Mouse (Mus musculus) heart, adult 9 months (tissue): ENCODE data around the gene Mrpl19.
A peak's percentile ranks its signal among the peaks of the same experiment; 100 is the strongest.

ENCODE experiments used
- DNase-seq, 2 experiments: peaks; one replicate each; pipeline ENCODE4 v3.0.0; 2022; ENCODE audit warnings: low spot score in 2 of 2

Gene Mrpl19

GRCm38 (mm10) chr6:81965296-81966067 is at the start of gene Mrpl19:
TSS of gene Mrpl19 (minus strand) at chr6:81965958.
- peak; percentile 88 to 94 for DNase-seq

GRCm38 (mm10) chr6:82012392-82012791 is 46.6 kb upstream of the Mrpl19 start:
- no peak for DNase-seq

- DNase-seq = no peak
These were observed 24.5 kb upstream of the Mrpl19 start for GRCm38 (mm10) chr6:81990049-81990810.

- no peak for DNase-seq
These were observed 22.6 kb upstream of the Mrpl19 start for GRCm38 (mm10) chr6:81988341-81988740.

- no peak for DNase-seq
These were observed 21.8 kb upstream of the Mrpl19 start for GRCm38 (mm10) chr6:81987580-81987979.

GRCm38 (mm10) chr6:81987010-81987409 is 21.3 kb upstream of the Mrpl19 start:
- DNase-seq = peak; percentile 65 to 68

GRCm38 (mm10) chr6:81986599-81986998 is 20.8 kb upstream of the Mrpl19 start:
- no peak for DNase-seq

GRCm38 (mm10) chr6:81986171-81986570 is 20.4 kb upstream of the Mrpl19 start:
- DNase-seq = no peak

GRCm38 (mm10) chr6:81979286-81979685 is 13.5 kb upstream of the Mrpl19 start:
- DNase-seq = no peak

GRCm38 (mm10) chr6:81975971-81976621 is 10.3 kb upstream of the Mrpl19 start:
- peak in 1 of 2 experiments; percentile 54 for DNase-seq

GRCm38 (mm10) chr6:81972595-81972994 is 6.8 kb upstream of the Mrpl19 start:
- no peak for DNase-seq

- no peak for DNase-seq
These were observed 5.4 kb upstream of the Mrpl19 start for GRCm38 (mm10) chr6:81971196-81971595.

- no peak for DNase-seq
These were observed 348 bp upstream of the Mrpl19 start for GRCm38 (mm10) chr6:81966068-81966544.

GRCm38 (mm10) chr6:81960284-81960683 is 5.5 kb downstream of the Mrpl19 start:
- no peak for DNase-seq

GRCm38 (mm10) chr6:81959866-81960265 is 5.9 kb downstream of the Mrpl19 start:
- no peak for DNase-seq

GRCm38 (mm10) chr6:81957992-81958391 is 7.8 kb downstream of the Mrpl19 start:
- DNase-seq = no peak

- no peak for DNase-seq
These were observed 9.4 kb downstream of the Mrpl19 start for GRCm38 (mm10) chr6:81956399-81956798.

GRCm38 (mm10) chr6:81955133-81955532 is 10.6 kb downstream of the Mrpl19 start:
- DNase-seq = no peak

- DNase-seq = no peak
These were observed 18.9 kb downstream of the Mrpl19 start for GRCm38 (mm10) chr6:81946906-81947305.

GRCm38 (mm10) chr6:81944432-81944831 is 21.3 kb downstream of the Mrpl19 start:
- DNase-seq = no peak

GRCm38 (mm10) chr6:81943281-81943680 is 22.5 kb downstream of the Mrpl19 start:
- DNase-seq = no peak

GRCm38 (mm10) chr6:81941718-81942117 is 24.0 kb downstream of the Mrpl19 start:
- no peak for DNase-seq
